In the genomic region with DNA sequence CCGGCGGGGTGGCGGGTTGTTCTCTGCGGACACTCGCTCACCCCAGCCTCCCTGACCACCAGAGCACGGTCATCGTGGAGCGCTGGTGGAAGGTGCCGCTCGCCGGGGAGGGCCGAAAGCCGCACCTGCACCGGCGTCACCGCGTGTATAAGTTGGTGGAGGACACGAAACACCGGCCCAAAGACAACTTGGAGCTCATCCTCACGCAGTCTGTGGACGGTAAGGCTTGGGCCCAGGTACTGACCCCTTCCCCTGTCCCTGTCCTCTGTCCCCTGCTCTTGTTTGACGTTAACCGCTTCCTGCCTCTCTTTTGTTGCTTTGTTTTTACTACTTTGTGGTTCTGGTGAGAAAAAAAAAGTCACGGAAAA, we compare ENCODE assay signal across 8 mouse cellular contexts. TPM values are rescaled to one million over a fixed set of nuclear protein-coding genes. Genes with fewer than 3 reads are reported as not detected.
DNase-seq lines count a peak whose midpoint lies in the region; ATAC-seq lines count a peak whose summit lies in the region.

TSS of gene Oaz3 (minus strand) at position 319 of the 368 bp plus-strand sequence.

- peaks cover 30% of the 10 kb centered on the region for H3K36me3 ChIP-seq in lung, embryonic 15.5 days
- H3K36me3 ChIP-seq in embryonic facial prominence, embryonic 13.5 days: peaks cover 39% of the 10 kb centered on the region
- H3K36me3 ChIP-seq in intestine, embryonic 14.5 days (ENCODE audit: control insufficient read depth, insufficient read depth, low read length): peaks cover 40% of the 10 kb centered on the region

- H3K4me3 ChIP-seq in lung, embryonic 15.5 days: peak within 1 kb of the TSS; percentile 81
- peak within 1 kb of the TSS; percentile 79 for H3K4me3 ChIP-seq in embryonic facial prominence, embryonic 13.5 days
- peak within 1 kb of the TSS; percentile 98 for H3K4me3 ChIP-seq in intestine, embryonic 14.5 days (ENCODE audit: low read depth, low read length)

- WGBS in lung, embryonic 15.5 days: 1% methylated on average over 24 of the region's 24 CpGs
- WGBS in embryonic facial prominence, embryonic 13.5 days: under 1% methylated on average over 24 of the region's 24 CpGs
- under 1% methylated on average over 24 of the region's 24 CpGs for WGBS in intestine, embryonic 14.5 days

- H3K9me3 ChIP-seq in lung, embryonic 15.5 days: no peaks in the 10 kb centered on the region
- H3K9me3 ChIP-seq in embryonic facial prominence, embryonic 13.5 days: no peaks in the 10 kb centered on the region
- no peaks in the 10 kb centered on the region for H3K9me3 ChIP-seq in intestine, embryonic 14.5 days (ENCODE audit: control insufficient read depth, low read length)

- ATAC-seq in lung, embryonic 15.5 days (ENCODE audit: borderline replicate concordance, extremely low read depth, low FRiP score, low TSS enrichment): peak; percentile 53; the same call in 1 of the 2 replicates
- ATAC-seq in embryonic facial prominence, embryonic 13.5 days (ENCODE audit: insufficient number of reproducible peaks, insufficient read depth, low FRiP score, low TSS enrichment, low read depth): no peak
- peak; percentile 53 for ATAC-seq in intestine, embryonic 14.5 days (replicated peaks; ENCODE audit: low FRiP score, low TSS enrichment, low read depth)

- peak within 1 kb of the TSS; percentile 64 for H3K27ac ChIP-seq in lung, embryonic 15.5 days
- peak within 1 kb of the TSS; percentile 22; the same call in 1 of the 2 replicates for H3K27ac ChIP-seq in embryonic facial prominence, embryonic 13.5 days
- H3K27ac ChIP-seq in intestine, embryonic 14.5 days (ENCODE audit: low read depth): peak within 1 kb of the TSS; percentile 43; the same call in 1 of the 2 replicates

- 0 out of 2 replicates have a peak, but pooled peaks cover 7% of the 10 kb centered on the region for H3K4me1 ChIP-seq in lung, embryonic 15.5 days
- H3K4me1 ChIP-seq in embryonic facial prominence, embryonic 13.5 days: peaks cover 12% of the 10 kb centered on the region
- peaks cover 7% of the 10 kb centered on the region for H3K4me1 ChIP-seq in intestine, embryonic 14.5 days (replicated peaks; ENCODE audit: control insufficient read depth, insufficient read depth, low read length)

- peak within 1 kb of the TSS; percentile 79 for H3K4me2 ChIP-seq in lung, embryonic 15.5 days
- peak within 1 kb of the TSS; percentile 84 for H3K4me2 ChIP-seq in embryonic facial prominence, embryonic 13.5 days
- H3K4me2 ChIP-seq in intestine, embryonic 14.5 days (ENCODE audit: low read length): peak within 1 kb of the TSS; percentile 65

- H3K9ac ChIP-seq in lung, embryonic 15.5 days: peak within 1 kb of the TSS; percentile 95
- H3K9ac ChIP-seq in embryonic facial prominence, embryonic 13.5 days: peak within 1 kb of the TSS; percentile 87
- peak within 1 kb of the TSS; percentile 88 for H3K9ac ChIP-seq in intestine, embryonic 14.5 days (ENCODE audit: low read length)

- no peak for DNase-seq in lung, adult 18-20 months
- no peak for DNase-seq in intestine, embryonic 14.5 days (ENCODE audit: low spot score)
- peak; percentile 69 for DNase-seq in naive thymus-derived CD4-positive, alpha-beta T cell, adult 2 months (ENCODE audit: low read depth)
- no peak for DNase-seq in thymus, postnatal 10 days (ENCODE audit: low spot score in 2 of 2)
- no peak for DNase-seq in cerebellum, postnatal 10 days
- no peak for DNase-seq in kidney, postnatal 25 days

- H3K27me3 ChIP-seq in lung, embryonic 15.5 days: peaks cover 6% of the 10 kb centered on the region; the same call in 1 of the 2 replicates
- 0 out of 2 replicates have a peak, but pooled peaks cover 6% of the 10 kb centered on the region for H3K27me3 ChIP-seq in embryonic facial prominence, embryonic 13.5 days
- peaks cover 6% of the 10 kb centered on the region; the same call in 1 of the 2 replicates for H3K27me3 ChIP-seq in intestine, embryonic 14.5 days (replicated peaks; ENCODE audit: control insufficient read depth, insufficient read depth, low read length)

RNA-seq across cellular contexts. Expression of gene Oaz3, which starts in this region (rescaled TPM):
- 0.42 and 0.49 TPM in 2 replicates for polyA plus RNA-seq in lung, embryonic 15.5 days (2015; fragmentation: Nextera tagmentation; extraction: Ambion mirVana)
- 1.0 TPM in 1 of 2 replicates, not detected in the other for polyA plus RNA-seq in embryonic facial prominence, embryonic 13.5 days (2015; fragmentation: Nextera tagmentation; extraction: Ambion mirVana)
- polyA plus RNA-seq in intestine, embryonic 14.5 days (2014; fragmentation: Nextera tagmentation; extraction: Ambion mirVana): 0.26 and 0.51 TPM in 2 replicates

Comparison
In these comparisons a context has a peak if more than half of its experiments do, and no peak if none do; other contexts are left out.
1. Peak in ATAC-seq, H3K4me3 ChIP-seq, H3K27ac ChIP-seq, H3K9ac ChIP-seq and H3K4me2 ChIP-seq in lung, embryonic 15.5 days; RNA of the gene not detected or under 1 TPM.
2. Peak in ATAC-seq, H3K4me3 ChIP-seq, H3K27ac ChIP-seq, H3K9ac ChIP-seq and H3K4me2 ChIP-seq in intestine, embryonic 14.5 days; RNA of the gene not detected or under 1 TPM.